Mouse (Mus musculus) megakaryocyte, embryonic 14.5 days (primary cell): Measurements from ENCODE around the gene Kin. TPM values are rescaled to one million over a fixed set of nuclear protein-coding genes. Genes with fewer than 3 reads are reported as not detected.

Experiments used
- H3K27me3 ChIP-seq: replicated peaks from 2 replicates; pipeline ENCODE3; 2012; ENCODE audit warnings: inconsistent platforms
- H3K36me3 ChIP-seq: replicated peaks from 2 replicates; pipeline ENCODE3; 2012; ENCODE audit warnings: low read length, inconsistent platforms, mixed read lengths
- H3K4me1 ChIP-seq: 2 replicates; pipeline ENCODE4 v1.6.1; 2012; ENCODE audit warnings: inconsistent platforms
- H3K4me3 ChIP-seq: replicated peaks from 2 replicates; pipeline ENCODE3; 2012; ENCODE audit warnings: moderate library complexity, mild to moderate bottlenecking, inconsistent platforms
- H3K9me3 ChIP-seq: 2 replicates; pipeline ENCODE4 v1.6.1; 2012; ENCODE audit warnings: inconsistent platforms
- FLI1 ChIP-seq: IDR thresholded peaks from 2 replicates; pipeline ENCODE4 v1.6.1; 2012; ENCODE audit warnings: low read length, inconsistent platforms, mixed read lengths
- GATA1 ChIP-seq: IDR thresholded peaks from 3 replicates; pipeline ENCODE4 v1.6.1; 2012; ENCODE audit warnings: mixed read lengths, low read length, inconsistent platforms, borderline replicate concordance
- polyA plus RNA-seq: library from polyadenylated mRNA; stranded (reverse); fragments of >175 nt; gene quantifications from 2 replicates; pipeline ENCODE4 v1.2.3, GENCODE M21; 2012; ENCODE audit warnings: low replicate concordance; ENCODE audit not compliant: insufficient read depth

The Kin gene
- polyA plus RNA-seq = 1.9 TPM in 1 of 2 replicates, not detected in the other

- no peak for TF ChIP-seq GATA1
- peak; percentile 78 for TF ChIP-seq FLI1
- Histone ChIP-seq H3K9me3 (no peaks in the 10 kb centered on the region), H3K4me3 (peak within 1 kb of the TSS; percentile 100), H3K27me3 (no peaks in the 10 kb centered on the region), H3K36me3 (peaks cover 35% of the 10 kb centered on the region), H3K4me1 (peaks cover 69% of the 10 kb centered on the region)
These were observed at the start of gene Kin, which contains the start of gene Atp5c1 for GRCm38 (mm10) chr2:10080310-10081010. TSS of gene Kin (plus strand) at chr2:10080593. TSS of gene Atp5c1 (minus strand) at chr2:10080510.

GRCm38 (mm10) chr2:10033684-10034083 is 46.7 kb upstream of the Kin start:
- H3K27me3 ChIP-seq = no peaks in the 10 kb centered on the region
- no peak overlapping the region for H3K4me3 ChIP-seq
- peaks cover 6% of the 10 kb centered on the region for H3K36me3 ChIP-seq
- H3K9me3 ChIP-seq = no peaks in the 10 kb centered on the region
- TF ChIP-seq GATA1 (no peak), FLI1 (no peak)
- peaks cover 21% of the 10 kb centered on the region for H3K4me1 ChIP-seq

- TF ChIP-seq FLI1 (no peak), GATA1 (no peak)
- H3K36me3 ChIP-seq = peaks cover 15% of the 10 kb centered on the region
- H3K4me3 ChIP-seq = no peak overlapping the region
- no peaks in the 10 kb centered on the region for H3K27me3 ChIP-seq
- peaks cover 14% of the 10 kb centered on the region for H3K4me1 ChIP-seq
- no peaks in the 10 kb centered on the region for H3K9me3 ChIP-seq
These were observed 45.4 kb upstream of the Kin start for GRCm38 (mm10) chr2:10034976-10035375.

- TF ChIP-seq GATA1 = no peak
- TF ChIP-seq FLI1 = no peak
These were observed 32.5 kb upstream of the Kin start for GRCm38 (mm10) chr2:10047758-10048436.

GRCm38 (mm10) chr2:10048461-10048860 is 31.9 kb upstream of the Kin start, which contains the start of gene Taf3:
TSS of gene Taf3 (minus strand) at chr2:10048596.
- Histone ChIP-seq H3K4me3 (peak within 1 kb of the TSS; percentile 99), H3K27me3 (no peaks in the 10 kb centered on the region), H3K9me3 (no peaks in the 10 kb centered on the region), H3K36me3 (peaks cover 3% of the 10 kb centered on the region), H3K4me1 (peaks cover 23% of the 10 kb centered on the region)
- TF ChIP-seq GATA1 (no peak), FLI1 (no peak)

More at GRCm38 (mm10) chr2:10047758-10048436, 32.5 kb upstream of the Kin start:
- no peaks in the 10 kb centered on the region for H3K9me3 ChIP-seq
- H3K4me1 ChIP-seq = peaks cover 23% of the 10 kb centered on the region
- no peaks in the 10 kb centered on the region for H3K27me3 ChIP-seq
- H3K36me3 ChIP-seq = no peaks in the 10 kb centered on the region
- peak overlapping the region; percentile 99 for H3K4me3 ChIP-seq

DNA sequence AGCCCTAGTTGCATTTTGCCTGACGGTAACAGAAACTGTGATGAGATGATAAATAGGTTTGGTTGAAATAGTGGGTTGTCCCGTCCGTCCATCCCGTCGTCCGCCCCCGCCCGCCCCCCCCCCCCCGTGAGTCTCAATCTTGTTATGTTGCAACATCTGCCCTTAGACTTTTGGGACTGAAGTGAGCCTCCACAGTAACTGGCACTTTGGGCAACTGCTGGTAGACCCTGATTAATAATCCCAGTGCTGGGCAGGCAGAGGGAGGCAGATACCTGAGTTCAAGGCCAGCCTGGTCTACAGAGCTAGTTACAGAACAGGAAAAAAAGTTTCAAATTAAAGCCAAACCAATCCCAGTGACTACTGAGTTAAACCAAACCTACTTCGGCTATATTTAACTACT is 30.9 kb upstream of the Kin start:
- Histone ChIP-seq H3K36me3 (peaks cover 10% of the 10 kb centered on the region), H3K4me1 (peaks cover 23% of the 10 kb centered on the region), H3K4me3 (peak overlapping the region; percentile 99), H3K9me3 (no peaks in the 10 kb centered on the region), H3K27me3 (no peaks in the 10 kb centered on the region)
- TF ChIP-seq GATA1 (no peak), FLI1 (no peak)

- no peaks in the 10 kb centered on the region for H3K9me3 ChIP-seq
- peaks cover 24% of the 10 kb centered on the region for H3K36me3 ChIP-seq
- no peak overlapping the region for H3K4me3 ChIP-seq
- H3K27me3 ChIP-seq = no peaks in the 10 kb centered on the region
- no peak for TF ChIP-seq FLI1
- peaks cover 23% of the 10 kb centered on the region for H3K4me1 ChIP-seq
These were observed 29.5 kb upstream of the Kin start for GRCm38 (mm10) chr2:10050878-10051277.

DNA sequence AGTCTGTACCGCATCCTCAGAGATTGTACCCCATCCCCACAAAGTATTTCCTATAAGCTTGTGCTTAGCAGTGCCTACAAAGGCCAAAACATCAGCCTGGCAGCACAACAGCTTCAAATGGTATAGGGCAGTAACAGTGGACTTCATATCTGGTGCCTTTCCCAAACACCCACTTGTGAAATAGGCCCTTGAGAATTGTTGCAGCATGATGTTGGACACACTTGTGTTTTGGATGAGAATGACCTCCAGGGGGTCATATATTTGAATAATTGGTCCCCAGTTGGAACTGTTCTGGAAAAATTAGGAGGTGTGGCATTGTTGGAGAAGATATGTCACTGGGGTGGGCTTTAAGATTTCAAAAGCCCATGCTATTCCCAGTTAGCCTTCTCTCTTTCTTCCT is 28.4 kb upstream of the Kin start:
- H3K36me3 ChIP-seq = peaks cover 35% of the 10 kb centered on the region
- no peaks in the 10 kb centered on the region for H3K27me3 ChIP-seq
- no peak for TF ChIP-seq FLI1
- no peak for TF ChIP-seq GATA1
- no peak overlapping the region for H3K4me3 ChIP-seq
- peaks cover 22% of the 10 kb centered on the region for H3K4me1 ChIP-seq
- H3K9me3 ChIP-seq = no peaks in the 10 kb centered on the region

GRCm38 (mm10) chr2:10058836-10059235 is 21.6 kb upstream of the Kin start:
- Histone ChIP-seq H3K36me3 (peaks cover 96% of the 10 kb centered on the region), H3K27me3 (no peaks in the 10 kb centered on the region), H3K9me3 (no peaks in the 10 kb centered on the region), H3K4me1 (no peaks in the 10 kb centered on the region), H3K4me3 (no peak overlapping the region)
- no peak for TF ChIP-seq GATA1
- TF ChIP-seq FLI1 = no peak

DNA sequence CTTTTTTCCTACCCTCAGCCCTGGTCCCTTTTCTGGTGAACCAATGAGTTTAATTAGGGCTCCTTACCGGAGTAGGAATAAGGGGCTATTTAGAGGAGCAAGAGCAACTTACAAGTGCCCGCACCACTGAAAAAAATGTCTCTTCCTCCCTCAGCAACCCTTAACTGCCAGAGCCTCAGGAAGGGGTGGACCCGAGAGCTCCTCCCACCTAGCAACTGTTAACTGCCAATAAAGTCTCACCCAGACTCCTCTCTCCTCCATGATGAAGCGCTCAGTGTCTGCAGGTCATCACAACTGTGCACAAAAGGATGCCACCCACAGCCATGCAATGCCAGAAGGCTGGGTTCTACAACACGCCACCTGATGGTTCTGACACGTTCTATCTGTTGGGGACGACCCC is 8.6 kb upstream of the Kin start:
- no peak overlapping the region for H3K4me3 ChIP-seq
- no peaks in the 10 kb centered on the region for H3K27me3 ChIP-seq
- TF ChIP-seq GATA1 = no peak
- TF ChIP-seq FLI1 = no peak
- H3K9me3 ChIP-seq = no peaks in the 10 kb centered on the region
- peaks cover 70% of the 10 kb centered on the region for H3K36me3 ChIP-seq
- H3K4me1 ChIP-seq = peaks cover 79% of the 10 kb centered on the region
